Mouse (Mus musculus) hindbrain, embryonic 12.5 days (tissue): ENCODE data around the gene Slc25a12. TPM values are rescaled to one million over a fixed set of nuclear protein-coding genes. Genes with fewer than 3 reads are reported as not detected.

Source experiments
- ATAC-seq: fragments of 200-750 bp; cut with Nextera tagmentation; 2 replicates; pipeline ENCODE4 v1.8.0; 2017; ENCODE audit warnings: moderate TSS enrichment; ENCODE audit not compliant: low FRiP score
- H3K27ac ChIP-seq: fragments of 300-500 bp; sonication (generic); 2 replicates; pipeline ENCODE4 v1.5.1; 2016; ENCODE audit warnings: mild to moderate bottlenecking
- H3K27me3 ChIP-seq: fragments of 300-500 bp; sonication (generic); 2 replicates; pipeline ENCODE4 v1.6.1; 2016; ENCODE audit warnings: mild to moderate bottlenecking
- H3K36me3 ChIP-seq: fragments of 300-500 bp; sonication (generic); 2 replicates; pipeline ENCODE4 v1.6.1; 2016; ENCODE audit warnings: mild to moderate bottlenecking
- H3K4me1 ChIP-seq: fragments of 300-500 bp; sonication (generic); 2 replicates; pipeline ENCODE4 v1.6.1; 2016
- H3K4me2 ChIP-seq: fragments of 300-500 bp; sonication (generic); replicated peaks from 2 replicates; pipeline ENCODE4 v1.6.1; 2016; ENCODE audit warnings: mild to moderate bottlenecking
- H3K4me3 ChIP-seq: fragments of 300-500 bp; sonication (generic); 2 replicates; pipeline ENCODE4 v1.5.1; 2016; ENCODE audit warnings: mild to moderate bottlenecking
- H3K9ac ChIP-seq: fragments of 300-500 bp; sonication (generic); 2 replicates; pipeline ENCODE4 v1.6.1; 2016; ENCODE audit warnings: mild to moderate bottlenecking, moderate library complexity
- H3K9me3 ChIP-seq: fragments of 300-500 bp; sonication (generic); replicated peaks from 2 replicates; pipeline ENCODE4 v1.6.1; 2016; ENCODE audit warnings: mild to moderate bottlenecking
- WGBS: fragments of 180-500 bp; shearing (Covaris S2); methylation state at CpG from one replicate; pipeline ENCODE4 v1.1.7; 2016; 5-methylcytosine and 5-hydroxymethylcytosine counted together
- polyA plus RNA-seq: library from polyadenylated mRNA; unstranded; fragments of >200 nt; fragmentation: Nextera tagmentation; extraction: Ambion mirVana; gene quantifications from 2 replicates; pipeline ENCODE4 v1.2.1, GENCODE M21; 2016

The Slc25a12 gene
- polyA plus RNA-seq, 1 experiment from 2014 or later, result 48.8 TPM

- Histone ChIP-seq H3K36me3 (peaks cover 18% of the 10 kb centered on the region), H3K4me1 (no peaks in the 10 kb centered on the region), H3K27me3 (no peaks in the 10 kb centered on the region), H3K27ac (no peak overlapping the region), H3K4me3 (no peak overlapping the region), H3K4me2 (no peak overlapping the region), H3K9me3 (0 out of 2 replicates have a peak, but pooled peaks cover 3% of the 10 kb centered on the region), H3K9ac (no peak overlapping the region)
- no peak for ATAC-seq
- 87% methylated on average over 10 of the region's 10 CpGs for WGBS
These were observed 20.4 kb downstream of the Slc25a12 start for GRCm38 (mm10) chr2:71347160-71347559.

- no peak overlapping the region for H3K9ac ChIP-seq
- H3K36me3 ChIP-seq, result peaks cover 18% of the 10 kb centered on the region
- H3K4me3 ChIP-seq, result no peak overlapping the region
- no peak overlapping the region for H3K4me2 ChIP-seq
- H3K27me3 ChIP-seq, result no peaks in the 10 kb centered on the region
- 94% methylated on average over 10 of the region's 10 CpGs for WGBS
- H3K27ac ChIP-seq, result no peak overlapping the region
- no peaks in the 10 kb centered on the region for H3K4me1 ChIP-seq
- H3K9me3 ChIP-seq, result 0 out of 2 replicates have a peak, but pooled peaks cover 3% of the 10 kb centered on the region
- no peak for ATAC-seq
These were observed 23.5 kb downstream of the Slc25a12 start for GRCm38 (mm10) chr2:71343884-71344640.

GRCm38 (mm10) chr2:71340126-71340525 is 27.4 kb downstream of the Slc25a12 start:
- 90% methylated on average over 5 of the region's 5 CpGs for WGBS

GRCm38 (mm10) chr2:71338145-71338796 is 29.3 kb downstream of the Slc25a12 start:
- no peaks in the 10 kb centered on the region for H3K4me1 ChIP-seq
- H3K27ac ChIP-seq, result no peak overlapping the region
- WGBS, result 90% methylated on average over 12 of the region's 12 CpGs
- H3K9me3 ChIP-seq, result no peaks in the 10 kb centered on the region
- no peak overlapping the region for H3K4me3 ChIP-seq
- peaks cover 9% of the 10 kb centered on the region for H3K36me3 ChIP-seq
- H3K9ac ChIP-seq, result no peak overlapping the region
- H3K4me2 ChIP-seq, result no peak overlapping the region
- ATAC-seq, result no peak
- no peaks in the 10 kb centered on the region for H3K27me3 ChIP-seq

More at GRCm38 (mm10) chr2:71340126-71340525, 27.4 kb downstream of the Slc25a12 start:
- Histone ChIP-seq H3K4me3 (no peak overlapping the region), H3K27ac (no peak overlapping the region), H3K4me2 (no peak overlapping the region), H3K9ac (no peak overlapping the region), H3K36me3 (peaks cover 18% of the 10 kb centered on the region), H3K9me3 (0 out of 2 replicates have a peak, but pooled peaks cover 3% of the 10 kb centered on the region), H3K4me1 (no peaks in the 10 kb centered on the region), H3K27me3 (no peaks in the 10 kb centered on the region)
- no peak for ATAC-seq

- Histone ChIP-seq H3K4me1 (no peaks in the 10 kb centered on the region), H3K9me3 (no peaks in the 10 kb centered on the region), H3K36me3 (peaks cover 6% of the 10 kb centered on the region), H3K9ac (no peak overlapping the region), H3K27me3 (no peaks in the 10 kb centered on the region), H3K4me3 (no peak overlapping the region), H3K4me2 (no peak overlapping the region), H3K27ac (no peak overlapping the region)
- 93% methylated on average over 6 of the region's 6 CpGs for WGBS
- no peak for ATAC-seq
These were observed 30.9 kb downstream of the Slc25a12 start for GRCm38 (mm10) chr2:71336631-71337030.

- WGBS, result 80% methylated on average over 5 of the region's 6 CpGs
- Histone ChIP-seq H3K4me3 (no peak overlapping the region), H3K9me3 (no peaks in the 10 kb centered on the region), H3K4me2 (no peak overlapping the region), H3K27me3 (no peaks in the 10 kb centered on the region), H3K4me1 (no peaks in the 10 kb centered on the region), H3K36me3 (peaks cover 7% of the 10 kb centered on the region), H3K9ac (no peak overlapping the region), H3K27ac (no peak overlapping the region)
- ATAC-seq, result no peak
These were observed 31.3 kb downstream of the Slc25a12 start for GRCm38 (mm10) chr2:71336209-71336608.

- H3K36me3 ChIP-seq, result peaks cover 7% of the 10 kb centered on the region
- no peak overlapping the region for H3K4me2 ChIP-seq
- no peak for ATAC-seq
- H3K9me3 ChIP-seq, result no peaks in the 10 kb centered on the region
- WGBS, result 92% methylated on average over 22 of the region's 22 CpGs
- H3K9ac ChIP-seq, result no peak overlapping the region
- H3K4me3 ChIP-seq, result no peak overlapping the region
- no peaks in the 10 kb centered on the region for H3K27me3 ChIP-seq
- H3K27ac ChIP-seq, result no peak overlapping the region
- no peaks in the 10 kb centered on the region for H3K4me1 ChIP-seq
These were observed 33.3 kb downstream of the Slc25a12 start for GRCm38 (mm10) chr2:71333986-71334822.

GRCm38 (mm10) chr2:71329761-71330160 is 37.8 kb downstream of the Slc25a12 start:
- Histone ChIP-seq H3K4me2 (no peak overlapping the region), H3K4me1 (no peaks in the 10 kb centered on the region), H3K36me3 (peaks cover 7% of the 10 kb centered on the region), H3K27ac (no peak overlapping the region), H3K9ac (no peak overlapping the region), H3K9me3 (no peaks in the 10 kb centered on the region), H3K27me3 (no peaks in the 10 kb centered on the region), H3K4me3 (no peak overlapping the region)
- ATAC-seq, result no peak
- WGBS, result 70% methylated on average over 3 of the region's 3 CpGs

- H3K27me3 ChIP-seq, result no peaks in the 10 kb centered on the region
- WGBS, result 51% methylated on average over 15 of the region's 15 CpGs
- H3K27ac ChIP-seq, result no peak overlapping the region
- no peak overlapping the region for H3K4me3 ChIP-seq
- H3K9ac ChIP-seq, result no peak overlapping the region
- no peaks in the 10 kb centered on the region for H3K4me1 ChIP-seq
- peaks cover 11% of the 10 kb centered on the region for H3K36me3 ChIP-seq
- no peak for ATAC-seq
- no peak overlapping the region for H3K4me2 ChIP-seq
- no peaks in the 10 kb centered on the region for H3K9me3 ChIP-seq
These were observed 39.0 kb downstream of the Slc25a12 start for GRCm38 (mm10) chr2:71328391-71329160.

GRCm38 (mm10) chr2:71327715-71328114 is 39.8 kb downstream of the Slc25a12 start:
- no peak overlapping the region for H3K27ac ChIP-seq
- H3K4me1 ChIP-seq, result no peaks in the 10 kb centered on the region
- ATAC-seq, result no peak
- WGBS, result 76% methylated on average over 2 of the region's 2 CpGs
- no peak overlapping the region for H3K9ac ChIP-seq
- H3K4me3 ChIP-seq, result no peak overlapping the region
- H3K9me3 ChIP-seq, result no peaks in the 10 kb centered on the region
- no peak overlapping the region for H3K4me2 ChIP-seq
- peaks cover 15% of the 10 kb centered on the region for H3K36me3 ChIP-seq
- H3K27me3 ChIP-seq, result no peaks in the 10 kb centered on the region

GRCm38 (mm10) chr2:71326766-71327464 is 40.6 kb downstream of the Slc25a12 start:
- H3K9ac ChIP-seq, result no peak overlapping the region
- H3K4me1 ChIP-seq, result no peaks in the 10 kb centered on the region
- no peaks in the 10 kb centered on the region for H3K27me3 ChIP-seq
- no peak overlapping the region for H3K27ac ChIP-seq
- H3K9me3 ChIP-seq, result no peaks in the 10 kb centered on the region
- 92% methylated on average over 11 of the region's 11 CpGs for WGBS
- H3K4me3 ChIP-seq, result no peak overlapping the region
- no peak for ATAC-seq
- H3K36me3 ChIP-seq, result peaks cover 12% of the 10 kb centered on the region
- no peak overlapping the region for H3K4me2 ChIP-seq
